ENCODE assay signal across 16 mouse cellular contexts in genomic region chr10:59778137-59778710, GRCm38 (mm10).
A peak's percentile ranks its signal among the peaks of the same experiment; 100 is the strongest.
DNase-seq lines count a peak whose midpoint lies in the region; ATAC-seq lines count a peak whose summit lies in the region.
"Had no signal": no experiment of that assay in that cellular context is flagged by ENCODE, and none has a peak within 500 bp of the region (broad histone marks: within the 10 kb centered on the region; RNA-seq: fewer than 3 reads in every experiment).

No protein-coding gene starts in this region.

- H3K4me3 ChIP-seq in hindbrain, embryonic 13.5 days = no peak overlapping the region
- H3K4me3 ChIP-seq in hindbrain, embryonic 16.5 days (ENCODE audit: low read length) = no peak overlapping the region
- no peak overlapping the region for H3K4me3 ChIP-seq in midbrain, embryonic 14.5 days (replicated peaks; ENCODE audit: low read depth, low read length)
- no peak overlapping the region for H3K4me3 ChIP-seq in midbrain, embryonic 16.5 days (ENCODE audit: low read depth, low read length)
- H3K4me3 ChIP-seq in neural tube, embryonic 15.5 days (replicated peaks) = no peak overlapping the region
- H3K4me3 ChIP-seq: erythroblast, embryonic 14.5 days; liver, embryonic 15.5 days; neural tube, embryonic 12.5 days had no signal

- DNase-seq in midbrain, embryonic 14.5 days = peak; percentile 37
- peak; percentile 45 to 67 for DNase-seq in adrenal gland, postnatal 36 days
- no peak for DNase-seq in cerebellum, adult 11-12 months
- DNase-seq: cerebellum, adult 8-10 months; gastrocnemius, postnatal 10 days; heart, postnatal 14 days; layer of hippocampus, adult 9-11 months had no signal

- ATAC-seq in hindbrain, embryonic 13.5 days (ENCODE audit: low FRiP score) = no peak
- ATAC-seq in hindbrain, embryonic 16.5 days = no peak
- ATAC-seq in midbrain, embryonic 14.5 days (ENCODE audit: low FRiP score, low TSS enrichment) = no peak
- no peak for ATAC-seq in midbrain, embryonic 16.5 days
- ATAC-seq in neural tube, embryonic 15.5 days (ENCODE audit: low FRiP score) = 0 out of 2 replicates have a peak, but pooled peaks have one; percentile 48

- H3K9me3 ChIP-seq in hindbrain, embryonic 13.5 days = no peaks in the 10 kb centered on the region
- no peaks in the 10 kb centered on the region for H3K9me3 ChIP-seq in hindbrain, embryonic 16.5 days (ENCODE audit: control insufficient read depth, low read length)
- no peaks in the 10 kb centered on the region for H3K9me3 ChIP-seq in midbrain, embryonic 14.5 days (ENCODE audit: control insufficient read depth, low read length)
- H3K9me3 ChIP-seq in midbrain, embryonic 16.5 days (replicated peaks; ENCODE audit: control insufficient read depth, low read length, poor library complexity, severe bottlenecking) = no peaks in the 10 kb centered on the region
- H3K9me3 ChIP-seq in neural tube, embryonic 15.5 days (replicated peaks) = no peaks in the 10 kb centered on the region
- H3K9me3 ChIP-seq: G1E; liver, embryonic 15.5 days; neural tube, embryonic 12.5 days had no signal

- H3K27me3 ChIP-seq in hindbrain, embryonic 13.5 days = no peaks in the 10 kb centered on the region
- no peaks in the 10 kb centered on the region for H3K27me3 ChIP-seq in hindbrain, embryonic 16.5 days (replicated peaks; ENCODE audit: control insufficient read depth, insufficient read depth, low read length)
- no peaks in the 10 kb centered on the region for H3K27me3 ChIP-seq in midbrain, embryonic 14.5 days (ENCODE audit: control insufficient read depth, insufficient read depth, low read length)
- H3K27me3 ChIP-seq in midbrain, embryonic 16.5 days (ENCODE audit: control insufficient read depth, insufficient read depth, low read depth, low read length) = no peaks in the 10 kb centered on the region
- H3K27me3 ChIP-seq in neural tube, embryonic 15.5 days (replicated peaks) = no peaks in the 10 kb centered on the region
- H3K27me3 ChIP-seq: liver, embryonic 15.5 days; neural tube, embryonic 12.5 days had no signal

- H3K4me2 ChIP-seq in hindbrain, embryonic 13.5 days = no peak overlapping the region
- H3K4me2 ChIP-seq in hindbrain, embryonic 16.5 days (ENCODE audit: low read length) = no peak overlapping the region
- H3K4me2 ChIP-seq in midbrain, embryonic 14.5 days (ENCODE audit: low read length) = no peak overlapping the region
- H3K4me2 ChIP-seq in midbrain, embryonic 16.5 days (ENCODE audit: low read length) = no peak overlapping the region
- no peak overlapping the region for H3K4me2 ChIP-seq in neural tube, embryonic 15.5 days
- H3K4me2 ChIP-seq: liver, embryonic 15.5 days; neural tube, embryonic 12.5 days had no signal

- peaks cover 37% of the 10 kb centered on the region for H3K4me1 ChIP-seq in hindbrain, embryonic 13.5 days (replicated peaks)
- peaks cover 9% of the 10 kb centered on the region for H3K4me1 ChIP-seq in hindbrain, embryonic 16.5 days (ENCODE audit: control insufficient read depth, insufficient read depth, low read depth, low read length)
- H3K4me1 ChIP-seq in midbrain, embryonic 14.5 days (ENCODE audit: control insufficient read depth, insufficient read depth, low read length) = peaks cover 9% of the 10 kb centered on the region
- peaks cover 20% of the 10 kb centered on the region for H3K4me1 ChIP-seq in midbrain, embryonic 16.5 days (ENCODE audit: control insufficient read depth, insufficient read depth, low read length)
- peaks cover 27% of the 10 kb centered on the region for H3K4me1 ChIP-seq in neural tube, embryonic 15.5 days

- peak overlapping the region; percentile 67 for H3K27ac ChIP-seq in hindbrain, embryonic 13.5 days
- no peak overlapping the region; the same call in 1 of the 2 replicates for H3K27ac ChIP-seq in hindbrain, embryonic 16.5 days (ENCODE audit: low read depth, low read length)
- H3K27ac ChIP-seq in midbrain, embryonic 14.5 days (replicated peaks; ENCODE audit: low read depth, low read length) = peak overlapping the region; percentile 68; the same call in 1 of the 2 replicates
- H3K27ac ChIP-seq in midbrain, embryonic 16.5 days (ENCODE audit: low read length) = no peak overlapping the region
- peak overlapping the region; percentile 18; the same call in 1 of the 2 replicates for H3K27ac ChIP-seq in neural tube, embryonic 15.5 days (replicated peaks)
- H3K27ac ChIP-seq: kidney, postnatal 0 days; liver, embryonic 15.5 days; neural tube, embryonic 12.5 days had no signal

- H3K9ac ChIP-seq in hindbrain, embryonic 13.5 days = no peak overlapping the region
- no peak overlapping the region for H3K9ac ChIP-seq in hindbrain, embryonic 16.5 days (ENCODE audit: low read depth, low read length)
- H3K9ac ChIP-seq in midbrain, embryonic 14.5 days (replicated peaks; ENCODE audit: low read length) = no peak overlapping the region
- H3K9ac ChIP-seq in midbrain, embryonic 16.5 days (ENCODE audit: low read depth, low read length) = no peak overlapping the region
- H3K9ac ChIP-seq in neural tube, embryonic 15.5 days (replicated peaks) = no peak overlapping the region
- H3K9ac ChIP-seq: liver, embryonic 15.5 days; neural tube, embryonic 12.5 days had no signal

- WGBS in hindbrain, embryonic 13.5 days = 67% methylated on average over 4 of the region's 4 CpGs
- 63% methylated on average over 4 of the region's 4 CpGs for WGBS in hindbrain, embryonic 16.5 days
- WGBS in midbrain, embryonic 14.5 days = 67% methylated on average over 4 of the region's 4 CpGs
- WGBS in midbrain, embryonic 16.5 days = 56% methylated on average over 4 of the region's 4 CpGs
- 45% methylated on average over 4 of the region's 4 CpGs for WGBS in neural tube, embryonic 15.5 days

- no peaks in the 10 kb centered on the region for H3K36me3 ChIP-seq in hindbrain, embryonic 13.5 days
- H3K36me3 ChIP-seq in hindbrain, embryonic 16.5 days (ENCODE audit: control insufficient read depth, insufficient read depth, low read length) = no peaks in the 10 kb centered on the region
- H3K36me3 ChIP-seq in midbrain, embryonic 14.5 days (ENCODE audit: control insufficient read depth, insufficient read depth, low read length) = no peaks in the 10 kb centered on the region
- H3K36me3 ChIP-seq in midbrain, embryonic 16.5 days (ENCODE audit: control insufficient read depth, insufficient read depth, low read length) = no peaks in the 10 kb centered on the region
- H3K36me3 ChIP-seq in neural tube, embryonic 15.5 days = no peaks in the 10 kb centered on the region

Comparison
In these comparisons a context has a peak if more than half of its experiments do, and no peak if none do; other contexts are left out.
1. H3K27ac ChIP-seq: peak in hindbrain, embryonic 13.5 days (single experiment), midbrain, embryonic 14.5 days (single experiment) and neural tube, embryonic 15.5 days (single experiment); none in hindbrain, embryonic 16.5 days (single experiment) and midbrain, embryonic 16.5 days (single experiment).